Mouse (Mus musculus) neutrophil, adult 5-6 weeks (primary cell): ENCODE data around the gene Cemip2. TPM values are rescaled to one million over a fixed set of nuclear protein-coding genes. Genes with fewer than 3 reads are reported as not detected.

ENCODE experiments used
- ATAC-seq: fragments of 151-379, 151-347 bp; 2 replicates; pipeline ENCODE4 v1.8.0; 2017; ENCODE audit warnings: mild to moderate bottlenecking, moderate TSS enrichment; ENCODE audit not compliant: insufficient number of reproducible peaks, poor library complexity, low FRiP score, severe bottlenecking; ENCODE audit errors: extremely low read depth
- total RNA-seq: library from RNA; stranded (forward); fragments of 200-1000 nt; gene quantifications from 2 replicates; pipeline ENCODE4 v1.2.3, GENCODE M21; 2017

The Cemip2 gene
- total RNA-seq, 1 experiment from 2014 or later, result 14.1 TPM

DNA sequence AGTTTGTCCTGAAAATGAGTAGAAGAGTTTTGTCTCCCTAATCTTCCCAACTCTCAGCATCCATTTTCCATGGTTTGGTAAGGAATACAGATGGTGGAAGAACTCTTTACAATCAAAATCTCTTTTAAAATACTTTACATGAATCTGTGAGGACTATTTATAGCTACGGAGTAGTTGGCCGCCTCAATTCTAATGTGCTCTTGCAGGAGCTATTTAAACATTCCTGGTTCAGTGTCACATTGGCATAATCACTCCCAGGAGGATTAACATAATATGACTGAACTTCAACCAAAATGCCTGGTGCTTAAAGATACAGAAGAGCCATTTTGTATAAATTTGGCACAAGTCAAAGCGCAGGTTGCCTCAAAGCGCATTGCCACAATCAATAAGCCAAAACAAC is 2.5 kb upstream of the Cemip2 start:
- no peak for ATAC-seq

DNA sequence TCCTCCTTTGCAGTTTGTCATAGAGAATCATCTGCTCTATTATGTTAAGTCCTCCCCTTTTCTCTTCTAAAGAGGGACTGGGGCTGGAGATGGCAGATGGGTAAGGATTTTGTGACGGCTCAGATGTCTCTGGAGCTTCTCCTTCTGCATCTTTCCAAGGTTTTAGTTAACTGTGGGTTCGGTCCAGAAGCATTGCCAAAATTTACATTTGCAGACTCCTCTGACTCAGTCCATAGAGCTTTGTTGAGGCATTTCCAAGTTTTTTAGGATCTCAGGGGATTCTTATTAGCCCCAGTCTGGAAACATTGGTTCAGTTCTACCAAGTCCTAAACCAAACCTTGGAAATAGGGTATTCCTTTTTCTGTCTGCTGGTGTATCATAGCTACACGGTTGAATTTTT is 1.5 kb upstream of the Cemip2 start:
- ATAC-seq, result no peak

DNA sequence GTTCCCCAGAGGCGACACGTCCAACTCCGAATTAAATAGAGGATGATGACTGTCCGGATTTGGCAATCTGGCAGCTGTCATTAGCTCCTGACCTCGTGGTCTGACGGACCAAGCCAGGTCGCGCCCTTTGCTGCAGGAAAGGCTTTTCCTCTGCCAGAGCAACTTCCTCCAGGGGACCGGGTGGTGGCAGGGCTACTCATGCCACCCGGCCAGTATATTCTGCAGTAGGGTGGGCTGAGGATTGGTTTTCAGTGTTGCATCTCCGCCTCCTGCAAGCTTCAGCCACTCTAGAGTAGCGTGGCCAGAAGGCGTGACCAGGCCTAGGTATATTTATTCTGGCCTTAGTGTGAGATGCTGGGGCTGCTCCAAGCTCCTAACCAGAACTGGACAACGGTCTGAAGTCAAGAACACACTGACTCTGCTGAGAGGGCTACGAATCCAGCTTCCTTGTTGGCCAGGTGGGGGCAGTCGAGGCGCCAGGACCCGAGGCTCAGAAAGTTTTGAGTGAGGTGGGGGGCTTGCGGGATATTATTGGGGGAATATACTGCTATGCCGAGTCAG is 891 bp upstream of the Cemip2 start:
- ATAC-seq, result peak; percentile 21; the same call in 1 of the 2 replicates

DNA sequence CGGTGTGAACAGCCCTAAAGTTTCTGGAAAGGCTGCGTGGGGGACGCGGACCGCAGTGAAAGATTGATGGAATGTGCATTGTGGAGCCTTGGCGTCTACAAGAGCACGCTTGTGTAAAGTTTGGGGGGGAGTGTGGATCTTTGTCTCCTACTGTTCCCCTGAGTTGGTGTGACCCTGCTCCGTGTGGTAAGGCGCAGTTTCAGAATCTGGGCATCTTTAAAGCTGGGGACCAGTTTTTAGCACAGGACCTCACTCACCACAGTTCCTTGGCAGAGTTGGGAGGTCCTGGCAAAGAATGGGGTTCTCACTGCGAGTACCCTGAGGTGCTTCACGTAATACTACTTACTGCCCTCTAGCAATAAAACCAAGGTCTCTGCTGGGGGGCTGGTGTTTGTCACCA is 964 bp downstream of the Cemip2 start:
- ATAC-seq, result no peak

DNA sequence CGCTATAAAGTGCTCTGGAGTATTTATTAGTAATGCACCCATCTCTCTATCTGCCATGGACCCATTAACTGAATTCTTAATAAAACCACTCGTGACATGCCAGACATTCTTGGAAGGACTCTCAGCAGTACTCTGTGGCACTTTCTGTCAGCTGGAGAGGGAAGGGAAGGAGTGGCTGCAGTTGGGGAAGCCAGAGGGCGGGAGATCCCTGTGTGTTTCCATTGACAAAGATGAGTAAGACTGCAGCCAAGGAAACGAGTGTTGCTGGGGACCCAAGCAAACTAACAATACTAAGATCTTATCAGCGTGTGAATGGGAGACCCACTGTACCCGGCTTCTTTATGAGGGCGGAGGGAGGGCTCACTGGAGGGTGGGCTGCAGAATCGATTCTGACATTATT is 2.5 kb downstream of the Cemip2 start:
- ATAC-seq, result no peak

DNA sequence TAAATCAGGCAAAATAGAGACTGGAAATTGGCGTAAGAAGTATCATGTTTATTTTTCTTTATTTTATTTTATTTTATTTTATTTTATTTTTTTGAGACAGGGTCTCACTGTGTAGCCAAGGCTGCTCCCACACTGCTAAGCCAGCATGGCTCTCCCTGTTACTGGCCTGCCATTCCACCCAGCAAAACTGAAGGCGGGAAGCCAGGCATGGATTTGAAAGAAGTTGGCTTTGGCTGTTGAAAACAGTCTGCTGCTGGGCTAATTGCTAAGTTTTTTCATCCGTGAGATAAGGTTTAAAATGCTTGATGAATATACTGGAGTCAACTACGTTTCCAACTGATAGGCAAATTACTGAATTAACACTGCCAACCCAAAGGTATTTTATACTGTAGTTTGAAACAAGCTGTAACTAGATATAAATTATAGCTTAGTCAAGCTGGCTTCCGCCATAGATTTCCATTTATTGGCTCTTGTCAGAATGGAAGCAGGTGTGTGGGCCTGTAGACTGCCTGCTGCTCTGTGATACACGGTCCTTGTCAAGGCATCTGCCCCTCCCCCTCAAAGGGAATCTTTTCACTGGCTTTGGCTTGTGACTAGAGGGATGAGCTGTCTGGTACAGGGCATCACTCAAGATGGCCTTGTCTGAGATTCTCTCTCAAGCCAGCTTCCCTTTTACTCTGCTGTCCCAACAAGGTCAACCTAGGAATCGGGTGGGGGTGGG is 3.1 kb downstream of the Cemip2 start:
- no peak for ATAC-seq

DNA sequence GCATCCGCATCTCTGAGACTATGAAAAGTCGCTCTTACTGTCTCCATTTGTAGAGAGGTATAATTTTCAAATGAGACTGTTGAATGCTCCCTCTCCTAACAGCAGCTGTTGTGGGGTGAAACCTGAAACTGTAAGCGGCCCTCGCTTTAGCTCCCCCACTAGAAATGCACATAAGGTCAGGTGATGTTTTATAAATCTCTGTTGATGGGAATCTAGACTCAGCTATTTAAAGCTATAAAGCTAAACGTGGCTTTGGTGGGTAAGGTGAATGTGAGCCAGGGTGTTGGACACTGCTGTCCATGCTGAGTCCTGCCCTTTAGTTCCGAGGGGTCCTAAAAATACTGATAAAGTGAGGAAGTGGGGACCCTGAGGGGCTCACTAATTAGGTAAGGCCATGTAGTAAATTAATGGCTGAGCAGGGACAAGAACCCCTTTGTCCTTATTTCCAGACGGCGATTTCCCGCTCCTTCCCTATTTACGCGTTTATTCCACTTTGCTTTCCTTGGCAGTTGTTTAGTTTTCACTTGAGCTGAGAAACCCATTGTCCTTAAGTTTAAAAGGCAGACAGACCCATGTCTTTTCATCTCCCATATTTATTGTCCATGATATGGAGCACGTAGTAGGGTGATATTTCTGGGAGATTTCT is 3.8 kb downstream of the Cemip2 start:
- ATAC-seq, result no peak

DNA sequence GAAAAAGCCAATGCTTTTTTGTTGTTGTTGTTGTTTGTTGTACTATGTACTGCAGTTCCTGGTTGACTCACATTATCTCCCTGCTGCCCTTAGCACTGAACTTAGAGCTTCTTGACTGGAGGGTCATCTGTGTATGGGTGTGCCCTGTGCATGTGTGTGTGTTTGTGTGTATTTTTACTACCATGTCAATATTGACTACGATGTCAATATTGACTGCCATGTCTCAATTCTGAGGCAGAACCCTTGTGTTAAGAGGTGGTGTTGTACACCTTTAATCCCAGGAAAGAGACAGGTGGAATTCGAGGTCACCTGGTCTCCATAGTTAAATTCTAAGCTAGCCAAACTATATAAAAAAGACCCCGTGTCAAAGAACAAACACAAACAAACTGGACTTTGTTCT is 5.6 kb downstream of the Cemip2 start:
- ATAC-seq, result no peak

DNA sequence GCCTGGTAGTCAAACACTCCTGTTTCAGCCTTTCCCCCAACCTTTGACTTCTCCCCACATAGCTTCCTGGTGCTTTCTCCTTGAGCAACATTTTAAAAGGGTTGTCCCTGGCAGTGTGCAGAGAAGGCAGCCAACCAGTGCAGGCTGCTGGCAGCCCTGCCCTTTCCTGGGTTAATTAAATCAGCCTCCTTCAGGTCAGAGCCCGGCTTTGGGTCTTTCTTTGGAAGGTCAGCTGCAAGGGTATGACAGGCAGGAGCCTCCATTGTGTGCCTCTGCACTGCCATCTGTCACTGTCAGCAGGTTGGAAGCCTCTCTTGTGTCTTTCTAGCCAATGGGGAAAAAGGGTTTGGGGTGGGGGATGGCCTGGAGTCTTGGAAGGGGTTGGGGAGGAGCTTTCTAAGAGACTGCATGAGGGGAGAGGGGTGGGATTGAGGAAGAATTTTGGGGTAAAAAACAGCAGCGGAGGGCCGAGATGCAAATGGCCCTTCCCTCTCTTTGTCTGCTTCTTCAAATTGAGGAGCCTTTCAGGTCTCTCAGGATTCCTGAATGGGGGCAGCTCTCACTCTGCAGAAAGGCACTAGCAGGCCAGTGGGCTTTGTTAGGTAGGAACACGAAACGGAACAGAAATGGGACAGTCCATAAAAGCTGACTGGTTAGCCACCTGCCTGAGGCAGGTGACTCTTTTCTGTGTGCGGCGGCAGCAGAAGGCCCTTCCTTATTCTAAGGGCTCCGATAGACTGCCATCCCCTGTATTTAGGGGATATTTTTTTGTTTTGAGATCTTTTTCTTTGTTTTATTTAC is 6.4 kb downstream of the Cemip2 start:
- no peak for ATAC-seq

DNA sequence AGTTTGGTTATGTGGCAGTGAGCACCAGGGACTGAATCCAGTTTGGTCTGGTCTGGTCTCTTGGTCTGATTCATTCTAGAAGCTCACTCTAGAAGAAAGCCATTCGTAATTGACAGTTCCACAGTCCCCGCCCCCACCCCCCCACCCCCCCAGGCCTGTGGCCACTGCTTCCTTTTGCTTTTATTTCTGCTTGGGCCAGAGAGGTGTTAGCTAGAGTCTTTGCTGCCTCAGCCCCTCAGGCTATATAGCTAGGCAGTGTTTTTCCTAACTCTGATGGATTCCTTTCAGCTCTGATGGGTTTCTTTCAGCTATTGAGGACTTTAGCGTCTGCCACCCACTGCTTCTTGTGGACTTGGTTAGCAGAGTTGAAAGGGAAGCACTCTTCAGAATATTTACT is 7.0 kb downstream of the Cemip2 start:
- ATAC-seq, result peak; percentile 51; the same call in 1 of the 2 replicates

DNA sequence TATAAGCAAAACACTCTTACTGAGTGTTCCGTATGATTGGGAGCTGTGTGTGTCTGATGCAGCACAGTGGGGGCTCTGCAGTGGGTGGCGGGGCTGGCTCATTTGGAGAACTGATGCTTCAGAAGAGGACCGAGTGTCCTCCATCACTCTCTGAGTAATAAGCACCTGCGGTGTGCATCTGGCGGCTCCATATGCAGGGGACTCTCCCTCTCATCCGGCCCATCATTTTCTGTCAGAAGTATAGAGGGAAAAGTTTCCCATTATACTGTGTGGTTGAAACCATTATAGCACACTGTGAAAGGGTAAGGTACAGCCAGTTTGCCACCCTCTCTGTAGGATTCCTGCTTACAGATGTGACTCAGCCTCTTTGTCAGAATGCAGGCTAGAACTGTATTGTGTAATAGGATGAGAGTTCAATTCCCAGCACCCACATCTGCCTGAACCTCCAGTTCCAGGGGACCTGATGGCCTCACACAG is 8.9 kb downstream of the Cemip2 start:
- no peak for ATAC-seq

DNA sequence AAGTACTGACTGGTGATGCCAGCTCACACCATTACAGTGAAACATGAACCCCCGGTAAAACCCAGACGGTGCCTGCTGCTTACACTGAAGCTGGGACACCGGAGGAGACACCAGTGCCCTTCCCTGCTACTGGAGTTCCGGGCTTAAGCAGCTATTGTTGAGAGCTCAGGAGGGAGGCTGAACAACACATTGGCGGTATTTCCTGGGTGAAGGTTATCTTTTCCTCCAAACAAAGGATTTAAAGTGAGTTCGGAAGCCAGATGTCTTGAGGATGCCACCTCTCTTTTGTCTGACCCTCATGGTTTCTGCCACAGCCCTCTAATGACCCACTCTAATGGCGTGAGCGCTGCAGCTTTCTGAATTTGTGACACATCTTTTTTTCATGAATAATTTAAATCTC is 10.9 kb downstream of the Cemip2 start:
- ATAC-seq, result no peak

DNA sequence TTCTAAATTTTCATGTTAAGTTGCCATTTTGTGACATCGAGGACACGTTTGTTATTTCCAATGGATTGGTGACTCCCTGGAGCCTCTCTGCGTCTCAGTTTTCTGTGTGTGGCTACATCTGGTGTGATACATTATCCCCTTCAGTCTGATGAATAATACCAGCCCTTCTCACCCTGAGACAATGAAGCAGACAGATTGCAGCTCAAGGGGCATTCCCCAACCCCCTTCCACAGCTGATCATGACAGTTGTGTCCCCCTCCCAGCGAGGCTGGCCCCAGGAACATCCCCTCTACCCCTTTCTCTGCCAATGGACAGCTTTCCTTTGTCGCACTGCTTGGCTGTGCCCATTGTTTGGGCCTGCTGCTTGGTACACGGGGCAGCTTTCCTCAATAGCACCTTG is 11.5 kb downstream of the Cemip2 start:
- ATAC-seq, result no peak

DNA sequence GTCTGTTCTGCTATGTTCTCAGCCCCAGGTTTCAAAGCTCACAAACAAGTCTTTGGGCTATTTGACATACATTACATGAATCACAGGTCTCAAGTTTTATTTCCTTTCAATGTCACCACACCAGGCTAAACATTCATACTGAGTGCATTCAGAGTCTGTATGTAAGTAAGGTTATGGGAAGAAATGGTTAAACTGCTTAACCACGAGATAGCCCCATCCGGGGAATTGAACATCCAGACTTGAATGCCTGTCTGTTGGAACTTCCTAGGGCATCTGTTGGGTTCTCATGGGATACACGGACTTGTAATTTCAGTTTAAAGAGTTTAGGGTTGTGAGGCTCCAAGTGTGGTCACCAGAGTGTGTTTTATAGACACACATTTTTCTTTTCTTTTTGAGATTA is 13.2 kb downstream of the Cemip2 start:
- no peak for ATAC-seq

DNA sequence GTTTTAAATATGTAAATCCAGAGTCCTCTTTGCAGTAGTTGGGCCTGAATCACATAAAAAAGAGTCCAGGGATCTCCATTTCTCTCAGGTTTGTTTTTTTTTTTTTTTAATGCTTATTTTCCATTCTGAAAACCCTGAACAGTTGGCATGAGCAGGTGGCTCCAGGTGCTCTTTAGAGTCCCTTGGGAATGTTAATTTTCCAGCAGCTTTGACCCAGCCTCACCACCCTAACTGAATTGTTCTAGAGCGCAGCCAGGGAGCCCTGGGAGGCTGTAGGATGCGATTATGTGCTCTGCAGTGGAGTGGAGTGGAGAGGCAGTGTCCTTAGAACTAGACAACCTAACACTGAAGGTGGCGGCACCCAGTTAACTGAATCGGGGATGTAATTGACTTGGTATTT is 13.7 kb downstream of the Cemip2 start:
- no peak for ATAC-seq

DNA sequence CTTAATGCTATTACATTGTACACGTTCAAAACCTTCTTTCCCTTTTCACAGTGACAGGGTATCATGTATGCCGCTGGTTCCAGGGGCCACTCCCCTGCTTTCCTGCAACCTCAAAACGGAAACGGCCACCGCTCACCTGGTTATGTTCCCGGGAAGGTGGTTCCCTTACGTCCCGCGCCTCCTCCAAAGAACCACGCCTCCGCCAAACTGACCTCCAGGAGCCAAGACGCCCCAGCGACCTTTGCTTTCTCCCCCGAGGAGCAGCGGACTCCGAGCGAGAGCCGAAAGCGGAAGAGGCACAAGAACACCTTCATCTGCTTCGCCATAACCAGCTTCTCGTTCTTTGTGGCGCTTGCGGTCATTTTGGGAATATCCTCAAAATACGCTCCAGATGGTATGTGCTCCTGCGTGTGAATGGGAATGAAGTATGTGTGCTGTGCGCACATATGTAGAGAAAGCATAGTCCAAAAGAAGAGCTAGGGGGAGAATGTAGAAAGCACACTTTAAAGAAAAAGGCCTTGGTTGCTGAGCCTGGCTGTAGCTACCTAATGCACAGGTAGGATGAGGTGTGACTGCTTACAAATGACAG is 14.5 kb downstream of the Cemip2 start:
- ATAC-seq, result no peak

DNA sequence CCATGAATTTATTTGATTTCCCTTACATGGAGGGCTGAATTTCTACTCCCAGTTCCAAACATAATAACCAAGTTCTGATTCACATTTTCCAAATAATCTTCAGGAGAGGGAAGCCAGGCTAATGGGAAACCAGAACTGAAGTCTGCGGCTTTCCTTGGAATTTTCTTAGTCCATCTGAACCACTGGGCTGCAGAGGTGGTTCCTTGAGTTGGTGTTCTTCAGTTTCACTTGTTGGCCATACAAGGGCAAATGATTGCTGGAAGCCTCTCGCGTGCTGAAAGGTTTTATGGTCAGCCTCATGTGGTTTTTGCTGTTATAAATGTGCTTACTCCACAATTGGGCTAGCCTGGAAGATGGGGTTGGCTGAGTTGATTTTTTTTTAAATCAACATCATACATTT is 16.4 kb downstream of the Cemip2 start:
- no peak for ATAC-seq

DNA sequence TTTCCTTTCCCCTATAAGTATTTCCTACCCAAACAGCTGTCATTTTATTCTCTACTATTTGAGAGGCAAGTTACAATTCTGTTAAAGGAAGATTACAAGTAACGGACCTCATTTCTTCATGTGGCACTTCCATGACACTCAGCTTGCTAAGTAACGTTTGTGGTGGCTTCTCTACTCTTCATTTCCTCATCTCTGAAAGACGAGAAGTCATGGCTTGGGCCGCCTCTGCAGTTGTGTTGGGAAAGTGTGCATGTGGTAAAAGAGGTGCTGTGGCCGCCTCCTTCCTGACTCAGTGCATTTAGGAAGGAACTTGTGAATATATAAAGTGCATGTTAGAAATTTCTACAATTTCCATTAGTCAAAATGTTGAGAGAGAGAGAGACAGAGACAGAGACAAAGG is 18.2 kb downstream of the Cemip2 start:
- peak; percentile 57; the same call in 1 of the 2 replicates for ATAC-seq

DNA sequence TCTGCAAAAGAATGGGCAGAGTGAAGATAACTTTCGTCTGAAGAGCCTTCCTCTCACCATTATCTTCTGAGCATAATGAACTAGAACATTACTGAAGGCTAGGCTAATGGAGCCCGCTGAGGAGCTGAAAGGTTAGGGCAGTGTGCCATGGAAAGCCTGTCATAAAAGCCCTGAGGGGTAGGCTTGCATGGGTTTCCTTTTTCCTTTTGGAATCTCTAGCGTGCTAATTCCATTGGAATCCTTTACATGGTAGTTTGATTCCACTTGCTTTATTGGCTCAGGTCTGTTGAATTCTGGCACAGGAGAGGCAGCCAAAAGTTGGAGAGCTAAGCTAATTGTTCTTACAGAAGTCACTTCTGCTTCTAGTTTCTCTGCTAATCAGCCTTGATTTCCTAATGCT is 20.6 kb downstream of the Cemip2 start:
- no peak for ATAC-seq
